Comparison of ENCODE assay signal across 14 mouse cellular contexts in genomic region chr11:5849316-5849715, GRCm38 (mm10). TPM values are rescaled to one million over a fixed set of nuclear protein-coding genes. Genes with fewer than 3 reads are reported as not detected.
DNase-seq lines count a peak whose midpoint lies in the region; ATAC-seq lines count a peak whose summit lies in the region.
"Had no signal": no experiment of that assay in that cellular context is flagged by ENCODE, and none has a peak within 500 bp of the region (broad histone marks: within the 10 kb centered on the region; RNA-seq: fewer than 3 reads in every experiment).

No protein-coding gene starts in this region.

- H3K9me3 ChIP-seq in lung, embryonic 15.5 days = no peaks in the 10 kb centered on the region
- H3K9me3 ChIP-seq in embryonic facial prominence, embryonic 14.5 days (ENCODE audit: control insufficient read depth, low read length) = no peaks in the 10 kb centered on the region
- H3K9me3 ChIP-seq: heart, embryonic 15.5 days; stomach, embryonic 15.5 days had no signal

- no peak overlapping the region for H3K9ac ChIP-seq in lung, embryonic 15.5 days
- H3K9ac ChIP-seq in embryonic facial prominence, embryonic 14.5 days (ENCODE audit: low read depth, low read length) = no peak overlapping the region
- H3K9ac ChIP-seq: heart, embryonic 15.5 days; liver, embryonic 14.5 days; stomach, embryonic 15.5 days had no signal

- H3K4me1 ChIP-seq in lung, embryonic 15.5 days = peaks cover 8% of the 10 kb centered on the region; the same call in 1 of the 2 replicates
- H3K4me1 ChIP-seq in embryonic facial prominence, embryonic 14.5 days (ENCODE audit: control insufficient read depth, insufficient read depth, low read length) = peaks cover 3% of the 10 kb centered on the region; the same call in 1 of the 2 replicates
- H3K4me1 ChIP-seq: stomach, embryonic 15.5 days had no signal

- 0 out of 2 replicates have a peak, but pooled peaks have one; percentile 29 for ATAC-seq in lung, embryonic 15.5 days (ENCODE audit: borderline replicate concordance, extremely low read depth, low FRiP score, low TSS enrichment)
- ATAC-seq in embryonic facial prominence, embryonic 14.5 days (ENCODE audit: low read depth) = no peak

- H3K36me3 ChIP-seq in lung, embryonic 15.5 days = no peaks in the 10 kb centered on the region
- H3K36me3 ChIP-seq in embryonic facial prominence, embryonic 14.5 days (ENCODE audit: control insufficient read depth, insufficient read depth, low read length) = no peaks in the 10 kb centered on the region
- H3K36me3 ChIP-seq: heart, embryonic 15.5 days; stomach, embryonic 15.5 days had no signal

- H3K27me3 ChIP-seq in lung, embryonic 15.5 days = no peaks in the 10 kb centered on the region
- no peaks in the 10 kb centered on the region for H3K27me3 ChIP-seq in embryonic facial prominence, embryonic 14.5 days (replicated peaks; ENCODE audit: control insufficient read depth, insufficient read depth, low read length)
- H3K27me3 ChIP-seq: heart, embryonic 15.5 days; stomach, embryonic 15.5 days had no signal

- WGBS in lung, embryonic 15.5 days = 55% methylated on average over 2 of the region's 2 CpGs
- WGBS in embryonic facial prominence, embryonic 14.5 days = 80% methylated on average over 1 of the region's 2 CpGs

- DNase-seq in heart, adult 11 months = peak; percentile 93
- DNase-seq in heart, adult 8-10 months (ENCODE audit: low spot score) = no peak
- DNase-seq in lung, postnatal 4 days = no peak
- DNase-seq in 416B (ENCODE audit: low read depth) = peak; percentile 65
- peak; percentile 31 for DNase-seq in embryonic facial prominence, embryonic 14.5 days (ENCODE audit: low spot score)
- no peak for DNase-seq in spleen, postnatal 4 days (ENCODE audit: low spot score in 2 of 2)
- no peak for DNase-seq in embryo, embryonic 10.5 days (ENCODE audit: low spot score)
- DNase-seq: cerebellum, adult 18-20 months had no signal

- H3K4me3 ChIP-seq in lung, embryonic 15.5 days = no peak overlapping the region
- no peak overlapping the region for H3K4me3 ChIP-seq in embryonic facial prominence, embryonic 14.5 days (ENCODE audit: low read depth, low read length)
- H3K4me3 ChIP-seq: heart, embryonic 15.5 days; megakaryocyte, embryonic 14.5 days; stomach, embryonic 15.5 days had no signal

- no peak overlapping the region for H3K27ac ChIP-seq in lung, embryonic 15.5 days
- H3K27ac ChIP-seq in embryonic facial prominence, embryonic 14.5 days (replicated peaks; ENCODE audit: low read depth, low read length) = no peak overlapping the region
- H3K27ac ChIP-seq: heart, embryonic 15.5 days; liver, embryonic 14.5 days; stomach, embryonic 15.5 days had no signal

- no peak overlapping the region for H3K4me2 ChIP-seq in lung, embryonic 15.5 days
- H3K4me2 ChIP-seq in embryonic facial prominence, embryonic 14.5 days (ENCODE audit: low read depth, low read length) = no peak overlapping the region
- H3K4me2 ChIP-seq: heart, embryonic 15.5 days; stomach, embryonic 15.5 days had no signal

RNA-seq across cellular contexts. Expression of gene Polm, which starts 11.5 kb away (rescaled TPM):
- 1 to 10 TPM; 1.8 to 3.3 (median 2.8) TPM for total RNA-seq in heart, adult 8-10 months (2022)
- polyA plus RNA-seq in lung, embryonic 15.5 days (2015; fragmentation: Nextera tagmentation; extraction: Ambion mirVana) = 7.1 and 10.0 TPM in 2 replicates
- 6.0 and 7.9 TPM in 2 replicates for polyA plus RNA-seq in embryonic facial prominence, embryonic 14.5 days (2014; fragmentation: Nextera tagmentation; extraction: Ambion mirVana)

RNA-seq across cellular contexts. Expression of gene Aebp1, which starts 12.4 kb away (rescaled TPM):
- 10 to 100 TPM; 14.9 to 28.0 (median 19.4) TPM for total RNA-seq in heart, adult 8-10 months (2022)
- 31.3 and 37.6 TPM in 2 replicates for polyA plus RNA-seq in lung, embryonic 15.5 days (2015; fragmentation: Nextera tagmentation; extraction: Ambion mirVana)
- polyA plus RNA-seq in embryonic facial prominence, embryonic 14.5 days (2014; fragmentation: Nextera tagmentation; extraction: Ambion mirVana) = 68.8 and 73.6 TPM in 2 replicates

RNA-seq across cellular contexts. Expression of gene Pold2, which starts 28.8 kb away (rescaled TPM):
- 10 to 100 TPM; 33.1 to 50.4 (median 39.8) TPM for total RNA-seq in heart, adult 8-10 months (2022)
- polyA plus RNA-seq in lung, embryonic 15.5 days (2015; fragmentation: Nextera tagmentation; extraction: Ambion mirVana) = 149 and 160 TPM in 2 replicates
- polyA plus RNA-seq in embryonic facial prominence, embryonic 14.5 days (2014; fragmentation: Nextera tagmentation; extraction: Ambion mirVana) = 83.2 and 98.3 TPM in 2 replicates

RNA-seq across cellular contexts. Expression of gene Pgam2, which starts 45.8 kb away (rescaled TPM):
- total RNA-seq in heart, adult 8-10 months (2022) = 1,000 to 10,000 TPM in 2 of 4 experiments, 100 to 1,000 TPM in 2; 838 to 1,132 (median 977) TPM
- polyA plus RNA-seq in lung, embryonic 15.5 days (2015; fragmentation: Nextera tagmentation; extraction: Ambion mirVana) = 29.6 and 49.3 TPM in 2 replicates
- polyA plus RNA-seq in embryonic facial prominence, embryonic 14.5 days (2014; fragmentation: Nextera tagmentation; extraction: Ambion mirVana) = 157 and 228 TPM in 2 replicates

RNA-seq across cellular contexts. Expression of gene Myl7, which starts 49.3 kb away (rescaled TPM):
- total RNA-seq in heart, adult 8-10 months (2022) = 100 to 1,000 TPM; 455 to 787 (median 725) TPM
- polyA plus RNA-seq in lung, embryonic 15.5 days (2015; fragmentation: Nextera tagmentation; extraction: Ambion mirVana) = 273 and 720 TPM in 2 replicates
- 0.63 and 1.5 TPM in 2 replicates for polyA plus RNA-seq in embryonic facial prominence, embryonic 14.5 days (2014; fragmentation: Nextera tagmentation; extraction: Ambion mirVana)
- total RNA-seq: left cerebral cortex, adult 18-20 months had no signal

Comparison
In these comparisons a context has a peak if more than half of its experiments do, and no peak if none do; other contexts are left out.
1. DNase-seq: peak in heart, adult 11 months (single experiment), 416B (single experiment) and embryonic facial prominence, embryonic 14.5 days (single experiment); none in heart, adult 8-10 months (single experiment), lung, postnatal 4 days (0 of 2), spleen, postnatal 4 days (0 of 2) and embryo, embryonic 10.5 days (single experiment).